Mouse (Mus musculus) stomach, embryonic 15.5 days (tissue): ENCODE data around the gene Rtp3. TPM values are rescaled to one million over a fixed set of nuclear protein-coding genes. Genes with fewer than 3 reads are reported as not detected.

Experiments
- ATAC-seq: fragments of 200-750 bp; cut with Nextera tagmentation; 2 replicates; pipeline ENCODE4 v1.8.0; 2017; ENCODE audit warnings: low read depth, moderate number of reproducible peaks, moderate TSS enrichment; ENCODE audit not compliant: insufficient read depth, low FRiP score
- H3K27ac ChIP-seq: fragments of 300-500 bp; sonication (generic); 2 replicates; pipeline ENCODE4 v1.5.1; 2015; ENCODE audit warnings: mild to moderate bottlenecking, inconsistent platforms
- H3K27me3 ChIP-seq: fragments of 300-500 bp; sonication (generic); replicated peaks from 2 replicates; pipeline ENCODE4 v1.6.1; 2015; ENCODE audit warnings: inconsistent platforms
- H3K36me3 ChIP-seq: fragments of 300-500 bp; sonication (generic); 2 replicates; pipeline ENCODE4 v1.6.1; 2015; ENCODE audit warnings: inconsistent platforms
- H3K4me1 ChIP-seq: fragments of 300-500 bp; sonication (generic); 2 replicates; pipeline ENCODE4 v1.6.1; 2015; ENCODE audit warnings: inconsistent platforms
- H3K4me2 ChIP-seq: fragments of 300-500 bp; sonication (generic); 2 replicates; pipeline ENCODE4 v1.6.1; 2015; ENCODE audit warnings: mild to moderate bottlenecking, inconsistent platforms
- H3K4me3 ChIP-seq: fragments of 300-500 bp; sonication (generic); replicated peaks from 2 replicates; pipeline ENCODE4 v1.5.1; 2015; ENCODE audit warnings: inconsistent platforms
- H3K9ac ChIP-seq: fragments of 300-500 bp; sonication (generic); 2 replicates; pipeline ENCODE4 v1.6.1; 2015; ENCODE audit warnings: inconsistent platforms
- H3K9me3 ChIP-seq: fragments of 300-500 bp; sonication (generic); 2 replicates; pipeline ENCODE4 v1.6.1; 2016; ENCODE audit warnings: inconsistent platforms
- WGBS: fragments of 180-500 bp; shearing (Covaris S2); methylation state at CpG from one replicate; pipeline ENCODE4 v1.1.7; 2015; 5-methylcytosine and 5-hydroxymethylcytosine counted together
- polyA plus RNA-seq: library from polyadenylated mRNA; unstranded; fragments of >200 nt; fragmentation: Nextera tagmentation; extraction: Ambion mirVana; gene quantifications from 2 replicates; pipeline ENCODE4 v1.2.1, GENCODE M21; 2015

Rtp3 gene
- polyA plus RNA-seq, 1 experiment from 2014 or later, result 1.1 TPM

DNA sequence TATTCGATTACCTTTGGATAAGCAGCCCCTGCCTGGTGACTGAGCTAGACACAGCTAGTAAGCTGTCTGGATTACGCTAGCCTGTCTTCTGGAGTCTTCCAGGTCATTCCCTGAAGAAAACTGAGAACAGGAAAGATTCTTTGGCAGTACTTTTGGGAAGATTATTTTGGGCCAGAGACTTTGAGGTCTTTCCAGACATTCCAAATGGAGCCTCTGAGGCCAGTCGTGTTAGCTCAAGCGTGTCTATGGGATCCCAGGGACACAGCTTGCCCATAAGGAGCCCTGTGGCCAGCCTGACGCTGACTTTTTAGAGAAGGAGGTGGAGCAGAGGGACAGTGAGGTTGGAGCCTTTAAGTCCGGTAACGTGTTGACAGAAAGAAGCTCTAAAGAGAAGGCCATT lies 54.4 kb downstream of the Rtp3 start:
- WGBS, result 78% methylated on average over 7 of the region's 7 CpGs
- Histone ChIP-seq H3K4me3 (no peak overlapping the region), H3K4me2 (no peak overlapping the region), H3K27me3 (no peaks in the 10 kb centered on the region), H3K27ac (no peak overlapping the region), H3K9me3 (no peaks in the 10 kb centered on the region), H3K36me3 (no peaks in the 10 kb centered on the region), H3K9ac (no peak overlapping the region), H3K4me1 (no peaks in the 10 kb centered on the region)
- no peak for ATAC-seq

Other genes starting within 250 kb of the Rtp3 start
- gene Myl3, start 248.7 kb downstream of the Rtp3 start, polyA plus RNA-seq, result 2.6 and 2.7 TPM in 2 replicates
- 23.9 and 24.3 TPM in 2 replicates for gene Pth1r, start 243.4 kb downstream of the Rtp3 start, polyA plus RNA-seq
- not detected in 2 replicates for gene Prss42, start 192.4 kb downstream of the Rtp3 start, polyA plus RNA-seq
- gene Prss44, start 176.6 kb downstream of the Rtp3 start, polyA plus RNA-seq, result not detected in 2 replicates
- gene Prss43, start 163.9 kb downstream of the Rtp3 start, polyA plus RNA-seq, result not detected in 2 replicates
- gene Prss45, start 156.0 kb downstream of the Rtp3 start, polyA plus RNA-seq, result not detected in 2 replicates
- gene Prss46, start 146.1 kb downstream of the Rtp3 start, polyA plus RNA-seq, result not detected in 2 replicates
- gene Prss50, start 132.6 kb downstream of the Rtp3 start, polyA plus RNA-seq, result 0.98 and 1.5 TPM in 2 replicates
- gene Als2cl, start 110.7 kb downstream of the Rtp3 start, polyA plus RNA-seq, result 6.0 and 7.2 TPM in 2 replicates
- 1.8 TPM in 2 replicates for gene Tmie, start 110.5 kb downstream of the Rtp3 start, polyA plus RNA-seq
- not detected in 2 replicates for gene Fam240a, start 73.7 kb downstream of the Rtp3 start, polyA plus RNA-seq
- gene Tdgf1, start 44.4 kb downstream of the Rtp3 start, polyA plus RNA-seq, result not detected in 2 replicates
- gene Lrrc2, start 39.0 kb downstream of the Rtp3 start, polyA plus RNA-seq, result 0.18 TPM in 1 of 2 replicates, not detected in the other
- gene Ltf, start 28.7 kb upstream of the Rtp3 start, polyA plus RNA-seq, result 22.6 and 32.0 TPM in 2 replicates
- gene Ccrl2, start 66.9 kb upstream of the Rtp3 start, polyA plus RNA-seq, result 2.5 TPM in 2 replicates
- gene Lrrfip2, start 127.0 kb upstream of the Rtp3 start, polyA plus RNA-seq, result 37.3 and 38.7 TPM in 2 replicates